Mouse (Mus musculus) midbrain, embryonic 10.5 days (tissue): Measurements from ENCODE around the gene Thbd. TPM values are rescaled to one million over a fixed set of nuclear protein-coding genes. Genes with fewer than 3 reads are reported as not detected.
A peak's percentile ranks its signal among the peaks of the same experiment; 100 is the strongest.

ENCODE experiments used
- DNase-seq: peaks from one replicate; pipeline ENCODE4 v3.0.0-alpha.2; 2017; ENCODE audit warnings: low spot score
- H3K27ac ChIP-seq: fragments of 300-500 bp; sonication (generic); replicated peaks from 2 replicates; pipeline ENCODE4 v1.5.1; 2016; ENCODE audit warnings: mild to moderate bottlenecking
- H3K27me3 ChIP-seq: fragments of 300-500 bp; sonication (generic); 2 replicates; pipeline ENCODE4 v1.6.1; 2016; ENCODE audit warnings: low read depth, mild to moderate bottlenecking; ENCODE audit not compliant: poor library complexity, severe bottlenecking
- H3K36me3 ChIP-seq: fragments of 300-500 bp; sonication (generic); 2 replicates; pipeline ENCODE4 v1.6.1; 2016; ENCODE audit warnings: mild to moderate bottlenecking, moderate library complexity
- H3K4me1 ChIP-seq: fragments of 300-500 bp; sonication (generic); 2 replicates; pipeline ENCODE4 v1.6.1; 2016
- H3K4me3 ChIP-seq: fragments of 300-500 bp; sonication (generic); 2 replicates; pipeline ENCODE4 v1.5.1; 2016; ENCODE audit warnings: mild to moderate bottlenecking, moderate library complexity
- H3K9me3 ChIP-seq: fragments of 300-500 bp; sonication (generic); replicated peaks from 2 replicates; pipeline ENCODE4 v1.6.1; 2016; ENCODE audit warnings: mild to moderate bottlenecking
- WGBS: fragments of 180-500 bp; shearing (Covaris S2); methylation state at CpG from one replicate; pipeline ENCODE4 v1.1.7; 2016; 5-methylcytosine and 5-hydroxymethylcytosine counted together
- polyA plus RNA-seq: library from polyadenylated mRNA; unstranded; fragments of >200 nt; fragmentation: Nextera tagmentation; extraction: Ambion mirVana; gene quantifications from 2 replicates; pipeline ENCODE4 v1.2.1, GENCODE M21; 2016

Thbd gene
- 8.2 and 13.0 TPM in 2 replicates for polyA plus RNA-seq

- Histone ChIP-seq H3K4me3 (peak within 1 kb of the TSS; percentile 51), H3K27me3 (peaks cover 59% of the 10 kb centered on the region), H3K9me3 (no peaks in the 10 kb centered on the region), H3K36me3 (no peaks in the 10 kb centered on the region), H3K4me1 (peaks cover 33% of the 10 kb centered on the region), H3K27ac (peak within 1 kb of the TSS; percentile 61; the same call in 1 of the 2 replicates)
- 2% methylated on average over 35 of the region's 35 CpGs for WGBS
- no peak for DNase-seq
Measured at GRCm38 (mm10) chr2:148407870-148408760, at the start of gene Thbd. Gene Thbd, minus strand, starts transcription at chr2:148408188.

GRCm38 (mm10) chr2:148455341-148455740 is 47.4 kb upstream of the Thbd start:
- Histone ChIP-seq H3K27ac (no peak overlapping the region), H3K9me3 (no peaks in the 10 kb centered on the region), H3K4me3 (no peak overlapping the region), H3K4me1 (no peaks in the 10 kb centered on the region), H3K27me3 (no peaks in the 10 kb centered on the region), H3K36me3 (no peaks in the 10 kb centered on the region)
- no peak for DNase-seq

- H3K27ac ChIP-seq = no peak overlapping the region
- no peaks in the 10 kb centered on the region for H3K27me3 ChIP-seq
- 90% methylated on average over 4 of the region's 4 CpGs for WGBS
- no peak for DNase-seq
- no peaks in the 10 kb centered on the region for H3K4me1 ChIP-seq
- H3K36me3 ChIP-seq = no peaks in the 10 kb centered on the region
- H3K9me3 ChIP-seq = no peaks in the 10 kb centered on the region
- no peak overlapping the region for H3K4me3 ChIP-seq
Measured at GRCm38 (mm10) chr2:148454014-148454542, 46.1 kb upstream of the Thbd start.

GRCm38 (mm10) chr2:148453061-148453460 is 45.1 kb upstream of the Thbd start:
- no peaks in the 10 kb centered on the region for H3K27me3 ChIP-seq
- no peaks in the 10 kb centered on the region for H3K4me1 ChIP-seq
- no peak for DNase-seq
- H3K36me3 ChIP-seq = no peaks in the 10 kb centered on the region
- H3K27ac ChIP-seq = no peak overlapping the region
- H3K9me3 ChIP-seq = no peaks in the 10 kb centered on the region
- no peak overlapping the region for H3K4me3 ChIP-seq
- 83% methylated on average over 3 of the region's 3 CpGs for WGBS

GRCm38 (mm10) chr2:148451498-148451897 is 43.5 kb upstream of the Thbd start:
- WGBS = 87% methylated on average over 5 of the region's 5 CpGs

GRCm38 (mm10) chr2:148450616-148451015 is 42.6 kb upstream of the Thbd start:
- Histone ChIP-seq H3K4me3 (no peak overlapping the region), H3K9me3 (no peaks in the 10 kb centered on the region), H3K4me1 (no peaks in the 10 kb centered on the region), H3K27me3 (no peaks in the 10 kb centered on the region), H3K27ac (no peak overlapping the region), H3K36me3 (no peaks in the 10 kb centered on the region)
- 85% methylated on average over 5 of the region's 5 CpGs for WGBS
- DNase-seq = no peak

More at GRCm38 (mm10) chr2:148451498-148451897, 43.5 kb upstream of the Thbd start:
- Histone ChIP-seq H3K27ac (no peak overlapping the region), H3K27me3 (no peaks in the 10 kb centered on the region), H3K4me3 (no peak overlapping the region), H3K4me1 (no peaks in the 10 kb centered on the region), H3K9me3 (no peaks in the 10 kb centered on the region), H3K36me3 (no peaks in the 10 kb centered on the region)
- DNase-seq = no peak

- no peaks in the 10 kb centered on the region for H3K4me1 ChIP-seq
- no peaks in the 10 kb centered on the region for H3K27me3 ChIP-seq
- no peak overlapping the region for H3K27ac ChIP-seq
- 94% methylated on average over 1 of the region's 1 CpGs for WGBS
- no peaks in the 10 kb centered on the region for H3K9me3 ChIP-seq
- no peak for DNase-seq
- no peak overlapping the region for H3K4me3 ChIP-seq
- H3K36me3 ChIP-seq = no peaks in the 10 kb centered on the region
Measured at GRCm38 (mm10) chr2:148449659-148450058, 41.7 kb upstream of the Thbd start.

GRCm38 (mm10) chr2:148446446-148446845 is 38.5 kb upstream of the Thbd start:
- H3K4me1 ChIP-seq = 0 out of 2 replicates have a peak, but pooled peaks cover 4% of the 10 kb centered on the region
- 84% methylated on average over 3 of the region's 3 CpGs for WGBS

GRCm38 (mm10) chr2:148445616-148446015 is 37.6 kb upstream of the Thbd start:
- 0 out of 2 replicates have a peak, but pooled peaks cover 4% of the 10 kb centered on the region for H3K4me1 ChIP-seq
- H3K27me3 ChIP-seq = no peaks in the 10 kb centered on the region
- no peaks in the 10 kb centered on the region for H3K36me3 ChIP-seq
- WGBS = 96% methylated on average over 1 of the region's 1 CpGs
- H3K9me3 ChIP-seq = no peaks in the 10 kb centered on the region
- H3K27ac ChIP-seq = no peak overlapping the region
- H3K4me3 ChIP-seq = no peak overlapping the region
- no peak for DNase-seq

More at GRCm38 (mm10) chr2:148446446-148446845, 38.5 kb upstream of the Thbd start:
- no peak overlapping the region for H3K27ac ChIP-seq
- H3K4me3 ChIP-seq = no peak overlapping the region
- no peaks in the 10 kb centered on the region for H3K36me3 ChIP-seq
- H3K27me3 ChIP-seq = no peaks in the 10 kb centered on the region
- DNase-seq = no peak
- no peaks in the 10 kb centered on the region for H3K9me3 ChIP-seq

- Histone ChIP-seq H3K4me1 (0 out of 2 replicates have a peak, but pooled peaks cover 4% of the 10 kb centered on the region), H3K9me3 (no peaks in the 10 kb centered on the region), H3K4me3 (no peak overlapping the region), H3K36me3 (no peaks in the 10 kb centered on the region), H3K27ac (no peak overlapping the region), H3K27me3 (no peaks in the 10 kb centered on the region)
- DNase-seq = no peak
- WGBS = 85% methylated on average over 1 of the region's 1 CpGs
Measured at GRCm38 (mm10) chr2:148444472-148444871, 36.5 kb upstream of the Thbd start.

- H3K27ac ChIP-seq = peak within 1 kb of the TSS; percentile 57
- H3K4me1 ChIP-seq = 0 out of 2 replicates have a peak, but pooled peaks cover 4% of the 10 kb centered on the region
- H3K36me3 ChIP-seq = no peaks in the 10 kb centered on the region
- WGBS = 63% methylated on average over 13 of the region's 13 CpGs
- H3K27me3 ChIP-seq = no peaks in the 10 kb centered on the region
- no peaks in the 10 kb centered on the region for H3K9me3 ChIP-seq
- DNase-seq = peak; percentile 14
- peak within 1 kb of the TSS; percentile 26; the same call in 1 of the 2 replicates for H3K4me3 ChIP-seq
Measured at GRCm38 (mm10) chr2:148443249-148443958, 35.4 kb upstream of the Thbd start, which contains the start of gene Cd93. Gene Cd93, minus strand, starts transcription at chr2:148443563.

- Histone ChIP-seq H3K4me3 (0 out of 2 replicates have a peak overlapping the region, but pooled peaks have one; percentile 26), H3K4me1 (0 out of 2 replicates have a peak, but pooled peaks cover 4% of the 10 kb centered on the region), H3K36me3 (no peaks in the 10 kb centered on the region), H3K9me3 (no peaks in the 10 kb centered on the region), H3K27ac (peak overlapping the region; percentile 57), H3K27me3 (no peaks in the 10 kb centered on the region)
- WGBS = 85% methylated on average over 4 of the region's 4 CpGs
- no peak for DNase-seq
Measured at GRCm38 (mm10) chr2:148442710-148443109, 34.7 kb upstream of the Thbd start.
